Mouse (Mus musculus) embryonic facial prominence, embryonic 15.5 days (tissue): Measurements from ENCODE around the gene H2-Aa. TPM values are rescaled to one million over a fixed set of nuclear protein-coding genes. Genes with fewer than 3 reads are reported as not detected.

Source experiments
- ATAC-seq: fragments of 200-750 bp; cut with Nextera tagmentation; 2 replicates; pipeline ENCODE4 v1.8.0; 2017; ENCODE audit warnings: low read depth, moderate TSS enrichment; ENCODE audit not compliant: insufficient number of reproducible peaks, low FRiP score, low TSS enrichment
- H3K27ac ChIP-seq: fragments of 300-500 bp; sonication (generic); replicated peaks from 2 replicates; pipeline ENCODE4 v1.5.1; 2015; ENCODE audit warnings: mild to moderate bottlenecking, inconsistent platforms
- H3K27me3 ChIP-seq: fragments of 300-500 bp; sonication (generic); 2 replicates; pipeline ENCODE4 v1.6.1; 2015; ENCODE audit warnings: inconsistent platforms
- H3K36me3 ChIP-seq: fragments of 300-500 bp; sonication (generic); 2 replicates; pipeline ENCODE4 v1.6.1; 2015; ENCODE audit warnings: mild to moderate bottlenecking, inconsistent platforms
- H3K4me1 ChIP-seq: fragments of 300-500 bp; sonication (generic); 2 replicates; pipeline ENCODE4 v1.6.1; 2015; ENCODE audit warnings: inconsistent platforms
- H3K4me2 ChIP-seq: fragments of 300-500 bp; sonication (generic); replicated peaks from 2 replicates; pipeline ENCODE4 v1.6.1; 2015; ENCODE audit warnings: mild to moderate bottlenecking, inconsistent platforms
- H3K4me3 ChIP-seq: fragments of 300-500 bp; sonication (generic); replicated peaks from 2 replicates; pipeline ENCODE4 v1.5.1; 2015; ENCODE audit warnings: mild to moderate bottlenecking, inconsistent platforms
- H3K9ac ChIP-seq: fragments of 300-500 bp; sonication (generic); 2 replicates; pipeline ENCODE4 v1.6.1; 2015; ENCODE audit warnings: inconsistent platforms
- H3K9me3 ChIP-seq: fragments of 300-500 bp; sonication (generic); replicated peaks from 2 replicates; pipeline ENCODE4 v1.6.1; 2016; ENCODE audit warnings: inconsistent platforms
- WGBS: fragments of 180-500 bp; shearing (Covaris S2); methylation state at CpG from one replicate; pipeline ENCODE4 v1.1.7; 2015; 5-methylcytosine and 5-hydroxymethylcytosine counted together
- polyA plus RNA-seq: library from polyadenylated mRNA; unstranded; fragments of >200 nt; fragmentation: Nextera tagmentation; extraction: Ambion mirVana; gene quantifications from 2 replicates; pipeline ENCODE4 v1.2.1, GENCODE M21; 2015

The H2-Aa gene
- polyA plus RNA-seq, 1 experiment from 2014 or later: 2.7 TPM

DNA sequence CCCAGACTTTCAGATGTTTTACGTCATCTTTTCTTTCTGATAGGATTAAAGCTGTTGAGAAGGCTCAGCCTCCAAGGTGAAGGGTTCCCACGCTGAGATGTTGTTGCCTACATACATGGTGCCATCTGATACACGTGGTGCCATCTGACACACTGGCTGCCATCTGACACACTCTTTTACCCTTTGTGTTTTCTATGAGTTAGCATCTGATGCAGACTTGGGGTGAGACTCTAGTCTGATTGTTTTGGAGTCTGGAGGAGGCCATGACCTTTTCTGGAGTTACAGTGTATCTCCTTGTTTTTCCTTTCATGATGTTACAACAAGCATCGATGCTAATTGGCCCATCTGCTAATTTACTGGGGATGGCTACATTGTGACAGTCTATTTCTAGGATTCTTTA, 43.0 kb downstream of the H2-Aa start:
- H3K4me3 ChIP-seq: no peak overlapping the region

GRCm38 (mm10) chr17:34240916-34241315, 46.7 kb downstream of the H2-Aa start:
- no peak overlapping the region for H3K27ac ChIP-seq
- no peak for ATAC-seq
- 77% methylated on average over 6 of the region's 6 CpGs for WGBS
- no peaks in the 10 kb centered on the region for H3K36me3 ChIP-seq
- H3K9ac ChIP-seq: no peak overlapping the region
- H3K4me2 ChIP-seq: no peak overlapping the region
- H3K9me3 ChIP-seq: no peaks in the 10 kb centered on the region
- no peaks in the 10 kb centered on the region for H3K4me1 ChIP-seq
- H3K4me3 ChIP-seq: no peak overlapping the region
- no peaks in the 10 kb centered on the region for H3K27me3 ChIP-seq

More for the DNA sequence above, 43.0 kb downstream of the H2-Aa start:
- no peak overlapping the region for H3K27ac ChIP-seq
- no peaks in the 10 kb centered on the region for H3K36me3 ChIP-seq
- no peak overlapping the region for H3K4me2 ChIP-seq
- peaks cover 3% of the 10 kb centered on the region; the same call in 1 of the 2 replicates for H3K27me3 ChIP-seq
- no peaks in the 10 kb centered on the region for H3K4me1 ChIP-seq
- 73% methylated on average over 4 of the region's 4 CpGs for WGBS
- H3K9ac ChIP-seq: no peak overlapping the region
- no peaks in the 10 kb centered on the region for H3K9me3 ChIP-seq
- no peak for ATAC-seq

- no peaks in the 10 kb centered on the region for H3K4me1 ChIP-seq
- H3K27ac ChIP-seq: no peak overlapping the region
- WGBS: 60% methylated on average over 3 of the region's 3 CpGs
- ATAC-seq: no peak
- H3K27me3 ChIP-seq: no peaks in the 10 kb centered on the region
- no peaks in the 10 kb centered on the region for H3K9me3 ChIP-seq
- no peak overlapping the region for H3K9ac ChIP-seq
- H3K4me3 ChIP-seq: no peak overlapping the region
- no peaks in the 10 kb centered on the region for H3K36me3 ChIP-seq
- H3K4me2 ChIP-seq: no peak overlapping the region
Observed at GRCm38 (mm10) chr17:34240366-34240765, 47.3 kb downstream of the H2-Aa start.

- H3K9me3 ChIP-seq: no peaks in the 10 kb centered on the region
- no peak overlapping the region for H3K9ac ChIP-seq
- no peak for ATAC-seq
- H3K27me3 ChIP-seq: no peaks in the 10 kb centered on the region
- H3K4me1 ChIP-seq: no peaks in the 10 kb centered on the region
- H3K27ac ChIP-seq: no peak overlapping the region
- no peaks in the 10 kb centered on the region for H3K36me3 ChIP-seq
- no peak overlapping the region for H3K4me2 ChIP-seq
- WGBS: 62% methylated on average over 10 of the region's 10 CpGs
- H3K4me3 ChIP-seq: no peak overlapping the region
Observed at GRCm38 (mm10) chr17:34239601-34240041, 48.0 kb downstream of the H2-Aa start.

DNA sequence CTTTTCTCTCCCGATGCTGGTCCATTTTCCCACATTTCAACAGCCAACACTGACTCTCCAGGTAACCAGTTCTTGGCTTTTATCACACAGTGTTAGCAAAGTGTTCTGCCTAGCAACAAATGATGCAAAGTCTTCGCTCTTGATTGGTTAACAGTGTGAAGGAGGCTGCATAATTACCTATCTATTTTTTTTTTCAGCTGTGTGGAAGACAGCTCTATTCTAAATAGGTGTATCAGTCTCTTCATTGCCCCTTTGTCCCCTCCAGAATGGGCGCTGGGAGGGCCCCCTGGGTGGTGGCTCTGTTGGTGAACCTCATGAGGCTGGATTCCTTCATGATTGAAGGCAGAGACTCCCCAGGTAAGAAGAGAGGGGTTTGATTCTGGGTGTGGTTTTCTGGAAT, 48.9 kb downstream of the H2-Aa start, which contains the start of gene H2-Ob:
TSS of gene H2-Ob (plus strand) at position 198 of the 400 bp plus-strand sequence.
- ATAC-seq: no peak
- 61% methylated on average over 3 of the region's 3 CpGs for WGBS

DNA sequence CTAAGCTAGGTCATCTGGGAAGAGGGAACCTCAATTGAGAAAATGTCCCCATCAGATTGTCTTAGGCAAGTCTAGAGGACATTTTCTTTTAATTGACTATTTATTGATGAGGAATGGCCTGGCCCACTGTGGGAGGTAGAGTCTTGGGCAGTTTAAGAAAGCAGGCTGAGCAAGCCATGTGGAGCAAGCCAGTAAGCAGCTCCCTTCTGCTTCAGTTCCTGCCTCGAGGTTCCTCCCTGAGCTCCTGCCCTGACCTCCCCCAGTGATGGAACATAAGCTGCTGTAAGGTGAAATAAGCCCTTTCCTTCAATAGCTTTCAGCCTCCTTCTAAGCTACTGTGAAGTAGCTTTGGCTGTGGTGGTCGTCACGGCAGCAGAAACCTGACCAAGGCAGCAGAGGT, 49.9 kb downstream of the H2-Aa start:
- Histone ChIP-seq H3K4me2 (no peak overlapping the region), H3K4me3 (no peak overlapping the region), H3K4me1 (no peaks in the 10 kb centered on the region), H3K27ac (no peak overlapping the region), H3K36me3 (no peaks in the 10 kb centered on the region), H3K27me3 (no peaks in the 10 kb centered on the region), H3K9me3 (no peaks in the 10 kb centered on the region), H3K9ac (no peak overlapping the region)
- 75% methylated on average over 3 of the region's 3 CpGs for WGBS
- ATAC-seq: no peak

More for the DNA sequence above, 48.9 kb downstream of the H2-Aa start, which contains the start of gene H2-Ob:
- Histone ChIP-seq H3K4me3 (no peak within 1 kb of the TSS), H3K9me3 (no peaks in the 10 kb centered on the region), H3K27me3 (no peaks in the 10 kb centered on the region), H3K36me3 (no peaks in the 10 kb centered on the region), H3K4me1 (no peaks in the 10 kb centered on the region), H3K9ac (no peak within 1 kb of the TSS), H3K4me2 (no peak within 1 kb of the TSS), H3K27ac (no peak within 1 kb of the TSS)

DNA sequence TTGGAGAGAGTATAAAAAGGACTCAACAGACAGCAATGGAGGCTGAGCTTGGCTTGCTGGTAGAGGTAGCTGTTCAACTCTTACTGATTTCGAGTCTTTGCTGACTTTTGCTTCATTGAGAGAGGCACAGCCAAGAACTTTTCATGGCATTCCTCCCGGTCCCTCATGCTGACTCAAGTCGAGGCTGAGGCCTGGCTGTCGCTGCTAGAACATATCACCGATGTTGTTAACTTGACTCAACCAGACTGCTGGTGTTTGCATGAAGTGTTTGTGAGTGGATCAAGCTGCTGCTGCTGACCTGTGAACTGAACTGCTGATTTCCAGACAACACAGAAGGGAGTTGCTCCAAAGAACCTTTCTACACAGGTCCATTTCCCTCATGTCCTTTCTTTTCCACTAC, 50.9 kb downstream of the H2-Aa start:
- Histone ChIP-seq H3K27me3 (no peaks in the 10 kb centered on the region), H3K4me2 (no peak overlapping the region), H3K27ac (no peak overlapping the region), H3K36me3 (no peaks in the 10 kb centered on the region), H3K4me1 (no peaks in the 10 kb centered on the region), H3K9ac (no peak overlapping the region), H3K4me3 (no peak overlapping the region), H3K9me3 (no peaks in the 10 kb centered on the region)
- 84% methylated on average over 5 of the region's 5 CpGs for WGBS
- no peak for ATAC-seq

DNA sequence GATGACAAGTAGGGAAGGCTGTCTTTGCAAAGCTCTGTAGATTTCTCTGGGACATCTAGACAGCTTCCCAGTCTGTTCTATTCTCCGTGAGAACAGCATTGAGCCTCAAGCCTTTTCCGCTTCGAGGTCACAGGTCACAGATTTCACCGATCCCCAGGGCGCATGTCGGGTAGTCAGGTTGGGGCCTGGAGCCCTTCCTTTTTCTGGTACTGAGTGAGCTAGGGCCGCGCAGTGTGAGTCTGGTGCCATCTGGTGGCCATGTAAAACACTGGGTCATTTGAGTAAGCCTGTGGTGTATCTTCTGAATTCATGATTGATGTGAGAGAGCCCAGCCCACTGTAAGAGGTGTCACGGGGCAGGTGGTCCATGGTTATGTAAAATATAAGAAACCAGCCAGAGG, 52.7 kb downstream of the H2-Aa start:
- Histone ChIP-seq H3K4me3 (no peak overlapping the region), H3K36me3 (no peaks in the 10 kb centered on the region), H3K9ac (no peak overlapping the region), H3K27me3 (no peaks in the 10 kb centered on the region), H3K4me1 (no peaks in the 10 kb centered on the region), H3K9me3 (no peaks in the 10 kb centered on the region), H3K27ac (no peak overlapping the region), H3K4me2 (no peak overlapping the region)
- 37% methylated on average over 9 of the region's 9 CpGs for WGBS
- ATAC-seq: no peak

Other genes starting within 250 kb of the H2-Aa start
- gene Col11a2, start 248.4 kb downstream of the H2-Aa start, polyA plus RNA-seq: 53.2 and 64.3 TPM in 2 replicates
- 0.54 and 0.89 TPM in 2 replicates for gene H2-Oa, start 195.5 kb downstream of the H2-Aa start, polyA plus RNA-seq
- gene H2-DMa, start 168.3 kb downstream of the H2-Aa start, polyA plus RNA-seq: 14.0 and 15.3 TPM in 2 replicates
- 118 and 122 TPM in 2 replicates for gene Brd2, start 165.2 kb downstream of the H2-Aa start, polyA plus RNA-seq
- gene H2-DMb2, start 144.5 kb downstream of the H2-Aa start, polyA plus RNA-seq: 0.61 and 0.93 TPM in 2 replicates
- 3.2 and 3.8 TPM in 2 replicates for gene H2-DMb1, start 134.8 kb downstream of the H2-Aa start, polyA plus RNA-seq
- 10.7 and 11.9 TPM in 2 replicates for gene Tap1, start 100.3 kb downstream of the H2-Aa start, polyA plus RNA-seq
- 3.3 and 4.4 TPM in 2 replicates for gene Psmb9, start 100.1 kb downstream of the H2-Aa start, polyA plus RNA-seq
- gene Psmb8, start 90.1 kb downstream of the H2-Aa start, polyA plus RNA-seq: 10.0 and 11.2 TPM in 2 replicates
- gene Tap2, start 84.3 kb downstream of the H2-Aa start, polyA plus RNA-seq: 6.4 and 7.5 TPM in 2 replicates
- gene H2-Ob, start 48.9 kb downstream of the H2-Aa start, polyA plus RNA-seq: 0.17 and 0.43 TPM in 2 replicates
- 10.8 and 11.7 TPM in 2 replicates for gene H2-Ab1, start 30.1 kb downstream of the H2-Aa start, polyA plus RNA-seq
- gene H2-Eb1, start 18.0 kb upstream of the H2-Aa start, polyA plus RNA-seq: 3.6 and 5.0 TPM in 2 replicates
- gene H2-Eb2, start 37.8 kb upstream of the H2-Aa start, polyA plus RNA-seq: not detected in 2 replicates
- gene Btnl2, start 67.0 kb upstream of the H2-Aa start, polyA plus RNA-seq: 0.24 and 0.30 TPM in 2 replicates
- gene Btnl1, start 89.3 kb upstream of the H2-Aa start, polyA plus RNA-seq: 0.08 TPM in 1 of 2 replicates, not detected in the other
- 0.45 and 0.51 TPM in 2 replicates for gene BC051142, start 111.0 kb upstream of the H2-Aa start, polyA plus RNA-seq
- not detected in 2 replicates for gene Btnl4, start 189.5 kb upstream of the H2-Aa start, polyA plus RNA-seq
- gene Btnl6, start 229.5 kb upstream of the H2-Aa start, polyA plus RNA-seq: not detected in 2 replicates